Comparison of ENCODE assay signal across 8 mouse cellular contexts in genomic region chr11:59505351-59505838, GRCm38 (mm10). TPM values are rescaled to one million over a fixed set of nuclear protein-coding genes. Genes with fewer than 3 reads are reported as not detected.
DNase-seq lines count a peak whose midpoint lies in the region; ATAC-seq and TF ChIP-seq lines count a peak whose summit lies in the region.

No protein-coding gene starts in this region.

- in situ Hi-C loops in CH12.LX (cut with MboI; ENCODE audit: low pct_ligation_motif_present, low pct_unique_long_range_greater_than_20kb, low sequenced_read_pairs) = no loop called here

- H3K79me2 ChIP-seq in CH12.LX (replicated peaks; ENCODE audit: control insufficient read depth, extremely low read depth, insufficient read depth, poor library complexity, severe bottlenecking) = peaks cover 2% of the 10 kb centered on the region; the same call in 1 of the 2 replicates

- TF ChIP-seq RAD21 in CH12.LX (IDR thresholded peaks at IDR 0.05; ENCODE audit: low read depth, low read length) = no peak

- no peak for TF ChIP-seq CTCF in CH12.LX (conservative IDR thresholded peaks at IDR 0.05 in 1 of 2, IDR thresholded peaks at IDR 0.05 in 1 of 2; ENCODE audit: low read depth in 2 of 2, low read length in 2 of 2)
- TF ChIP-seq CTCF in brain, embryonic 14.5 days (IDR thresholded peaks at IDR 0.05; ENCODE audit: borderline replicate concordance, extremely low read depth, insufficient read depth, insufficient read length) = no peak
- no peak for TF ChIP-seq CTCF in layer of hippocampus, adult 2 months (conservative IDR thresholded peaks at IDR 0.05)
- no peak for TF ChIP-seq CTCF in olfactory bulb, adult 2 months (IDR thresholded peaks at IDR 0.05; ENCODE audit: insufficient read depth, low read depth, low read length)

- 0% methylated on average over 21 of the region's 21 CpGs for WGBS in forebrain, embryonic 10.5 days
- WGBS in lung, embryonic 15.5 days = under 1% methylated on average over 21 of the region's 21 CpGs
- 2% methylated on average over 21 of the region's 21 CpGs for WGBS in olfactory bulb, adult 2 months

- peaks cover 4 to 57% of the 10 kb centered on the region in 2 experiments; a peak in 3 of 4 replicates for H3K4me1 ChIP-seq in CH12.LX (ENCODE audit: control insufficient read depth in 1 of 2, insufficient read depth in 2 of 2)
- H3K4me1 ChIP-seq in forebrain, embryonic 10.5 days = peaks cover 27% of the 10 kb centered on the region
- peaks cover 25% of the 10 kb centered on the region for H3K4me1 ChIP-seq in lung, embryonic 15.5 days
- H3K4me1 ChIP-seq in olfactory bulb, adult 2 months (ENCODE audit: control insufficient read depth, insufficient read depth, low read length) = peaks cover 7% of the 10 kb centered on the region

- no peak overlapping the region for H3K27ac ChIP-seq in CH12.LX (ENCODE audit: insufficient read depth, low read depth)
- H3K27ac ChIP-seq in forebrain, embryonic 10.5 days = peak overlapping the region; percentile 94
- peak overlapping the region; percentile 92 for H3K27ac ChIP-seq in layer of hippocampus, adult 2 months
- H3K27ac ChIP-seq in lung, embryonic 15.5 days = peak overlapping the region; percentile 97
- 0 out of 2 replicates have a peak overlapping the region, but pooled peaks have one; percentile 56 for H3K27ac ChIP-seq in olfactory bulb, adult 2 months (ENCODE audit: insufficient read depth, low read depth, low read length)

- no peaks in the 10 kb centered on the region for H3K9me3 ChIP-seq in CH12.LX (replicated peaks; ENCODE audit: low read length)
- H3K9me3 ChIP-seq in forebrain, embryonic 10.5 days = no peaks in the 10 kb centered on the region
- H3K9me3 ChIP-seq in lung, embryonic 15.5 days = no peaks in the 10 kb centered on the region

- intact Hi-C loops in heart, postnatal 14 days (cut with DNase I) = no loop called here

- dilution Hi-C loops in CH12.LX (cut with MboI; ENCODE audit: extremely low pct_ligation_motif_present, extremely low pct_unique_long_range_greater_than_20kb, low sequenced_read_pairs) = no loop called here

- H3K4me3 ChIP-seq in CH12.LX (replicated peaks in 1 of 3; ENCODE audit: low read depth in 2 of 3, low read length in 2 of 3, poor library complexity in 1 of 3) = peak overlapping the region; percentile 76 to 100 (median 80)
- H3K4me3 ChIP-seq in forebrain, embryonic 10.5 days = peak overlapping the region; percentile 89
- peak overlapping the region; percentile 89 for H3K4me3 ChIP-seq in layer of hippocampus, adult 2 months
- peak overlapping the region; percentile 87 for H3K4me3 ChIP-seq in lung, embryonic 15.5 days
- H3K4me3 ChIP-seq in olfactory bulb, adult 2 months (ENCODE audit: insufficient read depth, low read depth, low read length) = peak overlapping the region; percentile 65

- TF ChIP-seq EP300 in CH12.LX (IDR thresholded peaks at IDR 0.05; ENCODE audit: low read length) = no peak

- TF ChIP-seq POLR2A in CH12.LX (IDR thresholded peaks at IDR 0.05; ENCODE audit: low read depth, low read length) = peak; percentile 73
- no peak for TF ChIP-seq POLR2A in brain, embryonic 14.5 days (IDR thresholded peaks at IDR 0.05; ENCODE audit: borderline replicate concordance, extremely low read depth, insufficient read depth, insufficient read length, poor library complexity, severe bottlenecking)
- no peak; the same call in 1 of the 2 replicates for TF ChIP-seq POLR2A in olfactory bulb, adult 2 months (IDR thresholded peaks at IDR 0.05; ENCODE audit: insufficient read depth, low read depth, low read length)

- peak; percentile 21; the same call in 1 of the 2 replicates for ATAC-seq in lung, embryonic 15.5 days (ENCODE audit: borderline replicate concordance, extremely low read depth, low FRiP score, low TSS enrichment)

- peak; percentile 73 for DNase-seq in CH12.LX (ENCODE audit: extremely low read depth)
- peak; percentile 87 for DNase-seq in brain, embryonic 14.5 days (ENCODE audit: low read depth)
- peak; percentile 72 for DNase-seq in forebrain, embryonic 10.5 days (ENCODE audit: extremely low spot score, low spot score)
- DNase-seq in heart, postnatal 14 days = peak; percentile 48 to 55
- DNase-seq in layer of hippocampus, adult 2 months (ENCODE audit: low spot score in 2 of 2) = peak; percentile 56 to 63
- DNase-seq in thymus, adult 18-20 months = peak; percentile 68 to 79

- H3K36me3 ChIP-seq in CH12.LX (replicated peaks in 1 of 2; ENCODE audit: control insufficient read depth in 1 of 2, insufficient read depth in 1 of 2, low read length in 1 of 2) = peaks cover 37 to 65% of the 10 kb centered on the region in 2 experiments
- peaks cover 67% of the 10 kb centered on the region for H3K36me3 ChIP-seq in forebrain, embryonic 10.5 days (replicated peaks)
- peaks cover 43% of the 10 kb centered on the region for H3K36me3 ChIP-seq in lung, embryonic 15.5 days

- H3K4me2 ChIP-seq in CH12.LX (ENCODE audit: insufficient read depth, low read depth, poor library complexity, severe bottlenecking) = peak overlapping the region; percentile 87
- peak overlapping the region; percentile 93 for H3K4me2 ChIP-seq in lung, embryonic 15.5 days

- no peaks in the 10 kb centered on the region for H3K27me3 ChIP-seq in CH12.LX (replicated peaks)
- no peaks in the 10 kb centered on the region for H3K27me3 ChIP-seq in forebrain, embryonic 10.5 days (ENCODE audit: poor library complexity, severe bottlenecking)
- H3K27me3 ChIP-seq in lung, embryonic 15.5 days = no peaks in the 10 kb centered on the region

- H3K9ac ChIP-seq in CH12.LX (ENCODE audit: insufficient read depth, low read depth) = peak overlapping the region; percentile 89
- H3K9ac ChIP-seq in lung, embryonic 15.5 days = peak overlapping the region; percentile 93

TF ChIP-seq in CH12.LX, 34 proteins besides CTCF, POLR2A, EP300 and RAD21 (continues in another document):
- TF ChIP-seq GABPA (IDR thresholded peaks at IDR 0.05; ENCODE audit: insufficient replicate concordance, low read depth, low read length) = no peak
- TF ChIP-seq NELFE (IDR thresholded peaks at IDR 0.05; ENCODE audit: low read depth, low read length) = peak; percentile 67; the same call in 1 of the 2 replicates

RNA-seq across cellular contexts. Expression of gene Zkscan17, which starts 21.2 kb away (rescaled TPM):
- total RNA-seq in CH12.LX (2012; rRNA removed) (30.6 and 49.9 TPM in 2 replicates), CH12.LX (2014; rRNA removed) (8.9 and 9.8 TPM in 2 replicates)
- polyA plus RNA-seq in CH12.LX (2012; ENCODE audit: insufficient read length, low read depth) = 31.5 and 36.8 TPM in 2 replicates
- polyA plus RNA-seq in brain, embryonic 14.5 days (2012; rRNA removed) = 12.6 and 16.4 TPM in 2 replicates
- polyA plus RNA-seq in forebrain, embryonic 10.5 days (2016; fragmentation: Nextera tagmentation; extraction: Ambion mirVana) = 43.1 and 44.2 TPM in 2 replicates
- 10 to 100 TPM; 18.5 to 20.1 TPM for total RNA-seq in heart, postnatal 14 days (2021)
- 1 to 10 TPM; 8.5 to 8.7 TPM for total RNA-seq in layer of hippocampus, adult 2 months (2021)
- polyA plus RNA-seq in lung, embryonic 15.5 days (2015; fragmentation: Nextera tagmentation; extraction: Ambion mirVana) = 25.4 and 25.5 TPM in 2 replicates
- polyA plus RNA-seq in olfactory bulb, adult 2 months (2012; ENCODE audit: insufficient read depth, insufficient read length, low replicate concordance, missing spikeins) = not detected in 2 replicates

RNA-seq across cellular contexts. Expression of gene Zfp867, which starts 33.1 kb away (rescaled TPM):
- total RNA-seq in CH12.LX (2012; rRNA removed) (4.1 and 4.9 TPM in 2 replicates), CH12.LX (2014; rRNA removed) (7.1 and 7.2 TPM in 2 replicates)
- 4.6 and 5.6 TPM in 2 replicates for polyA plus RNA-seq in CH12.LX (2012; ENCODE audit: insufficient read length, low read depth)
- polyA plus RNA-seq in brain, embryonic 14.5 days (2012; rRNA removed) = 6.9 and 7.0 TPM in 2 replicates
- 8.9 and 9.3 TPM in 2 replicates for polyA plus RNA-seq in forebrain, embryonic 10.5 days (2016; fragmentation: Nextera tagmentation; extraction: Ambion mirVana)
- 1 to 10 TPM; 4.2 to 4.6 TPM for total RNA-seq in heart, postnatal 14 days (2021)
- total RNA-seq in layer of hippocampus, adult 2 months (2021) = 1 to 10 TPM; 4.9 to 5.1 TPM
- polyA plus RNA-seq in lung, embryonic 15.5 days (2015; fragmentation: Nextera tagmentation; extraction: Ambion mirVana) = 8.1 and 8.2 TPM in 2 replicates
- polyA plus RNA-seq in olfactory bulb, adult 2 months (2012; ENCODE audit: insufficient read depth, insufficient read length, low replicate concordance, missing spikeins) = not detected in 2 replicates

RNA-seq across cellular contexts. Expression of gene Nlrp3, which starts 36.0 kb away (rescaled TPM):
- 0.04 TPM in 1 of 2 replicates, not detected in the other for total RNA-seq in CH12.LX (2012; rRNA removed)
- not detected in 2 replicates for total RNA-seq in CH12.LX (2014; rRNA removed)
- not detected in 2 replicates for polyA plus RNA-seq in CH12.LX (2012; ENCODE audit: insufficient read length, low read depth)
- polyA plus RNA-seq in brain, embryonic 14.5 days (2012; rRNA removed) = 0.24 and 0.33 TPM in 2 replicates
- 0.04 TPM in 1 of 2 replicates, not detected in the other for polyA plus RNA-seq in forebrain, embryonic 10.5 days (2016; fragmentation: Nextera tagmentation; extraction: Ambion mirVana)
- total RNA-seq in heart, postnatal 14 days (2021) = under 1 TPM; 0.51 to 0.55 TPM
- 1 to 10 TPM in 1 of 2 experiments, under 1 TPM in 1; 0.59 to 1.1 TPM for total RNA-seq in layer of hippocampus, adult 2 months (2021)
- 0.24 and 0.42 TPM in 2 replicates for polyA plus RNA-seq in lung, embryonic 15.5 days (2015; fragmentation: Nextera tagmentation; extraction: Ambion mirVana)
- polyA plus RNA-seq in olfactory bulb, adult 2 months (2012; ENCODE audit: insufficient read depth, insufficient read length, low replicate concordance, missing spikeins) = not detected in 2 replicates

RNA-seq across cellular contexts. Expression of gene Snap47, which starts 54.4 kb away (rescaled TPM):
- total RNA-seq in CH12.LX (2012; rRNA removed) (81.8 and 101 TPM in 2 replicates), CH12.LX (2014; rRNA removed) (101 and 102 TPM in 2 replicates)
- polyA plus RNA-seq in CH12.LX (2012; ENCODE audit: insufficient read length, low read depth) = 93.9 and 95.9 TPM in 2 replicates
- polyA plus RNA-seq in brain, embryonic 14.5 days (2012; rRNA removed) = 298 and 341 TPM in 2 replicates
- polyA plus RNA-seq in forebrain, embryonic 10.5 days (2016; fragmentation: Nextera tagmentation; extraction: Ambion mirVana) = 111 and 114 TPM in 2 replicates
- 10 to 100 TPM; 34.0 to 37.5 TPM for total RNA-seq in heart, postnatal 14 days (2021)
- 100 to 1,000 TPM; 341 to 356 TPM for total RNA-seq in layer of hippocampus, adult 2 months (2021)
- polyA plus RNA-seq in lung, embryonic 15.5 days (2015; fragmentation: Nextera tagmentation; extraction: Ambion mirVana) = 94.3 and 98.9 TPM in 2 replicates
- polyA plus RNA-seq in olfactory bulb, adult 2 months (2012; ENCODE audit: insufficient read depth, insufficient read length, low replicate concordance, missing spikeins) = 397 TPM in 1 of 2 replicates, not detected in the other

RNA-seq across cellular contexts. Expression of gene Jmjd4, which starts 55.5 kb away (rescaled TPM):
- 10.2 and 14.0 TPM in 2 replicates for total RNA-seq in CH12.LX (2012; rRNA removed)
- total RNA-seq in CH12.LX (2014; rRNA removed) = 9.5 and 9.6 TPM in 2 replicates
- 14.3 and 15.7 TPM in 2 replicates for polyA plus RNA-seq in CH12.LX (2012; ENCODE audit: insufficient read length, low read depth)
- 14.6 and 17.9 TPM in 2 replicates for polyA plus RNA-seq in brain, embryonic 14.5 days (2012; rRNA removed)
- polyA plus RNA-seq in forebrain, embryonic 10.5 days (2016; fragmentation: Nextera tagmentation; extraction: Ambion mirVana) = 19.7 and 20.9 TPM in 2 replicates
- 10 to 100 TPM; 10.9 to 12.5 TPM for total RNA-seq in heart, postnatal 14 days (2021)
- total RNA-seq in layer of hippocampus, adult 2 months (2021) = 10 to 100 TPM; 27.0 to 28.0 TPM
- 10.6 and 11.4 TPM in 2 replicates for polyA plus RNA-seq in lung, embryonic 15.5 days (2015; fragmentation: Nextera tagmentation; extraction: Ambion mirVana)
- not detected in 2 replicates for polyA plus RNA-seq in olfactory bulb, adult 2 months (2012; ENCODE audit: insufficient read depth, insufficient read length, low replicate concordance, missing spikeins)

Comparison
In these comparisons a context has a peak if more than half of its experiments do, and no peak if none do; other contexts are left out.
1. RNA of gene Zkscan17, which starts 21.2 kb away (polyA plus RNA-seq): 43.1 to 44.2 TPM in forebrain, embryonic 10.5 days, 31.5 to 36.8 TPM in CH12.LX, 25.4 to 25.5 TPM in lung, embryonic 15.5 days and 12.6 to 16.4 TPM in brain, embryonic 14.5 days; not detected in olfactory bulb, adult 2 months; every median in the first group is over 10 times any median in the second.
2. Peak in every context shown above with its lines, with median percentiles within 50 percentile points of each other: DNase-seq and H3K4me3 ChIP-seq.